Mouse (Mus musculus) E14TG2a.4 (cell line): ENCODE data around the gene Foxr1.

Experiments used
- CTCF ChIP-seq: conservative IDR thresholded peaks from 2 replicates; pipeline ENCODE4 v1.5.1; 2014; ENCODE audit warnings: low read length
- POU5F1 ChIP-seq: IDR thresholded peaks from 2 replicates; pipeline ENCODE4 v1.6.1; 2014; ENCODE audit warnings: low read length, borderline replicate concordance

DNA sequence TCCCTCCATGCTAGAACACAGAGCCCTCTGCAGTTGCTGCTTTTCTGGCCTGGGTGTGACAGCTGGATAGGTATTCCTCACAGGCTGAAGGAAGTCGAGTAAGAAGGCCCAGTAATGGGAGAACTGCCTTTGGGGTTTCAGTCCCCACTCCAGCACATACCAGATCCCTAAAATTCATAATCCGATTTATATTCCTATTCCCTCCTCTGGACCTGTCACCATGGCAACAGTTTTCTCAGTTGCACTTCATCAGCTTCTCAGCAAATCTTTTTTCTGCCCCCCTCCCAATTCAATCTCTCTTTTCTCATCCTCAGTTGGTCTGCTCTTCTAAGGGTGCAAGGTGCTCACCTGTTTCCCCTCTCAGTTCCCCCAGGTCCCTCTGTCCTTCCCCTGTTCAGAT is 27.9 kb upstream of the Foxr1 start:
- TF ChIP-seq CTCF (no peak), POU5F1 (no peak)
